Mouse (Mus musculus): ENCODE data around the gene Srrm1. TPM values are rescaled to one million over a fixed set of nuclear protein-coding genes. Genes with fewer than 3 reads are reported as not detected.

Srrm1 gene
- 22.8 and 31.0 TPM in 2 replicates for polyA plus RNA-seq (2012; rRNA removed)

DNA sequence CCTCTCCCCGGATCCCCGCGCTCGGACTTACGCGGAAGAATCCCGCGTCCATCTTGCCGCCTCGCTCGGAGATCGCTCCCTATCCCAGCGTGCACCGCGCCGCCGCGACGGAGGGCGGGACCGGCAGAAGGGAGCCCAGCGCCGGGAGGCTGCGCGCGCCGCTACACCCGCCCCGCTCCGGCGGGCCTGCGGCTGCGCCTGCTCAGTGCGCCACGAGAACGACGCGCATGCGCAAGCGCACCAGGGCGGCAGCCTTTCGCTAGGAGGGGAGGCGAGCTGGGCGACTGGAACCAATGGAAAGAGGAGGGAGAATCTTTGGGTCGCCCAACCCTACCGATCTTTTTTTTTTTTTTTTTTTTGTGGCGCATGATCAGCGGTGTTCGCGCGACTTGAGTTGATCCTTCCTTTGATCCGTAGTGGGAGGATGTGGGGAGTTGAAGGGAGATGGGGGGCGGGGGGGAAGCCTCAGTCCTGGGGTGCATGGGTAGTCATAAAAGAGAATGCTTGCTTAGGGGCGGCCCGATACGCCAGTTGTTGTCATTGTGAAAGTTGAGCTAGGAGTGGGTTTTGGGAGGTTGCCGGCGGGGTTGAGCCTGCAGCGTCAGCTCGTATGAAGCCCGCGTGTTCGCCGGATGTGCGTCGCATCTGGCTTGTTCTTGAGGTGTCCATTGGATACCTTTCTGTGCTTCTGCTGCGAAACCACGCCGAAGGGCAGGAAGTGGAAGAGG is at the start of gene Srrm1:
TSS of gene Srrm1 (minus strand) at position 256 of the 728 bp plus-strand sequence.

DNA sequence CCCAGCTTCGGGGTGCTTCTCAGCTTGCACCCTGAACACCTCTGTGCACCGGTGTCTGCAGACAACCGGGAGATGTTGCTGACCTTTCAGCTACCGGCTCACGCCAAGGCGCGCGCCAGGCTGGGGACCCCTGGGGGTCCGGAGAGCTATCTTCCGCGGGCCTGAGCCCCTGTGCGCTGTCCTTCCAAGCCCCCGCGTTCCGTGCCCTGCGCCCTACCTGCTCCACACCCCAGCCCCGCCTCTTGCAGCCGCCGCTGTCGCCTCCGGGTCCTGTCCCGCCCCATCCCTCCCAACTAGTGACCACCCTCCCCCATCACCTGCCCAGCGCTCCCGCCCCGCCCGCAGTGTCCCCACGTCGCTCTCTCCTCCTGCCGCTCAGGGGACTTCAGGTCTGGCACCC is 44.9 kb upstream of the Srrm1 start, which contains the start of gene Ncmap:
TSS of gene Ncmap (minus strand) at position 237 of the 400 bp plus-strand sequence.

DNA sequence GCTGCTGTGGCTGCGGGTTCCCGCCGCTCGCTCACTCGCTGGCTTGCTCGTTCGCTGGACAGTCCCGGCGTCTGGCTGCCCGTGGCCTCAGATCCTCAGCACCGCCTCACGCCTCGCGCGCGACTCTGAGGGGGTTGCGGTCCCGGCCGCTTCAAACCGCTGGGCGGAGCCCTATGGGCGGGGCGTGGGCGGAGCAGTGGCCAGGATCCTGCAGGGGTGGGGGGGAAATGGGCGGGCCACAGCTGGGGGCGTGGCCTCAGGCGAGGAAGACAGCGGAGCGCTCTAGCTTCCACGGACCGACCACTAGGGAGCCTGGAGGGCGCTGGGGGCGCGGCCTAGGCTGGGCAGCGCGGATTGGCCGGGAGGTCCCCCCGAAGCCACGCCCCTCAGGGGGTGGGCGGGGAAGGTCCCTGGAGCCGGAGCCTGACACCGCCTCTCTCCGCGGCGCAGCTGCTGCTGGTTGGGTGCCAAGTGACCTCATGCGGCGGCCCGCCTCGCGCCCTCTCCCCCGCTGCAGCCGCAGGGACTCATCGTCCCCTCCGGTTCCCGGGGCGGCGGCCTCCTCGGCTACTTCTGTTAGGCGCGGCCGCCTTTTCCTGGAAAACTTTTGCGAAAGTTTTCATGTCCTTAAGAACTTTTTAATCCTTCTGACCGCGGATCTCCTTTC is 80.3 kb downstream of the Srrm1 start, which contains the start of gene Clic4:
TSS of gene Clic4 (minus strand) at position 175 of the 667 bp plus-strand sequence.

Other genes with a start within 250 kb of the Srrm1 start
- gene Runx3, start 232.7 kb downstream of the Srrm1 start, polyA plus RNA-seq (2012; rRNA removed): 0.46 and 0.55 TPM in 2 replicates
- 29.7 and 33.7 TPM in 2 replicates for gene Clic4, start 80.5 kb downstream of the Srrm1 start, polyA plus RNA-seq (2012; rRNA removed)
- gene Ncmap, start 44.9 kb upstream of the Srrm1 start, polyA plus RNA-seq (2012; rRNA removed): 0.02 and 0.13 TPM in 2 replicates
- 2.4 and 2.5 TPM in 2 replicates for gene Rcan3, start 80.5 kb upstream of the Srrm1 start, polyA plus RNA-seq (2012; rRNA removed)
- gene Stpg1, start 141.5 kb upstream of the Srrm1 start, polyA plus RNA-seq (2012; rRNA removed): 0.01 TPM in 1 of 2 replicates, not detected in the other
- 2.3 and 2.8 TPM in 2 replicates for gene Nipal3, start 141.7 kb upstream of the Srrm1 start, polyA plus RNA-seq (2012; rRNA removed)
- gene Grhl3, start 220.3 kb upstream of the Srrm1 start, polyA plus RNA-seq (2012; rRNA removed): 0.37 and 0.45 TPM in 2 replicates

All from liver, embryonic 18 days (tissue).